Mouse (Mus musculus): Measurements from ENCODE around the gene Dock4. TPM values are rescaled to one million over a fixed set of nuclear protein-coding genes. Genes with fewer than 3 reads are reported as not detected.

The Dock4 gene
- total and polyA plus RNA-seq, 2 experiments from 2014 or later, result 10.5 to 30.9 TPM

GRCm38 (mm10) chr12:40596441-40596840 is 150.7 kb downstream of the Dock4 start:
- Histone ChIP-seq H3K36me3 (ENCODE audit: insufficient read depth) (no peaks in the 10 kb centered on the region), H3K27ac (ENCODE audit: low read depth, low read length) (no peak overlapping the region), H3K9ac (no peak overlapping the region), H3K27me3 (ENCODE audit: insufficient read depth, low read length) (no peaks in the 10 kb centered on the region), H3K4me1 (ENCODE audit: insufficient read depth) (no peaks in the 10 kb centered on the region; the same call in 1 of the 2 replicates), H3K4me2 (ENCODE audit: low read depth) (no peak overlapping the region), H3K4me3 (ENCODE audit: low read depth, low read length) (no peak overlapping the region), H3K9me3 (ENCODE audit: low read length) (no peaks in the 10 kb centered on the region)
- WGBS, result 95% methylated on average over 6 of the region's 6 CpGs
- ATAC-seq, result no peak
- no peak for DNase-seq
- TF ChIP-seq CTCF (IDR thresholded peaks at IDR 0.05; ENCODE audit: low read depth), result no peak

DNA sequence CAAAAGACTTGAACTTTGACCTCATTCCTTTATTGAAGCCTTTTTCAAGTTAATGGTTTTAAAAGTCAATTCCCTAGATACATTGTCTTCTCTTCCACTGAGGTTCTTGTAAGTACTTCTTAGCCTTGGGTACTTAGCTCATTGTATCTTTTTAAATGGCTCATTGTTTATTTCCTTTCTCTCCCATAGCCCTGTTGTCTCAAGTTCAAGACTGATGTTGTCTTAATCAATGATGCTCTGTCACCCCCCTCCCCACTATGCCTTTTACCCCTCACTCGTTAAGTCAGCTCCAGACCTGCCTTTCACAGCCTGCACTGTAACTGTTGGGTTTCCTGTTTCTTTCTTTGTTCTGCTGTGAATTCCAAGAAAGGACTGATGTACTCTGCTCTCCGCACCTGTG is 154.2 kb downstream of the Dock4 start:
- no peak for DNase-seq
- WGBS, result 53% methylated on average over 2 of the region's 2 CpGs

DNA sequence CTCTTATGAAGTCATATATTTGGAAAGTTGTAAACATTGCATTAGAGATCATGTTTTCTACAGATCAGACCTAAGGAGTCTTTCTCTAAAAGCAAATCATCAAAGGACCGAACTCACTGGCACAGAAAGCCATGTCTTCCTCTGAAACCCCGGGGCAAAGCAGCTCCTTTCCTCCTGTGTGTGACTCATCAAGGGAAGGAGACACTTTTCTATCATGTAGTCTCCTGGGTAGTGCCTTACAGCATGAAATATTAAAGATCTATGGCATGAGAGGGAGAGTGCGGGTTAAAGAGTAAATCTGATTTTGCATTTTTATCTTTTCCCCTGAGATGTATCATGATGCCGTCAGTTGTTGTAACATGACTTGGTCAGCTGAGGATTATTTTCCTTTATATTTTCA is 159.8 kb downstream of the Dock4 start:
- ATAC-seq (no peak), DNase-seq (no peak)
- no peak overlapping the region for H3K4me2 ChIP-seq (ENCODE audit: low read depth)
- 87% methylated on average over 4 of the region's 4 CpGs for WGBS
- H3K9me3 ChIP-seq (ENCODE audit: low read length), result no peaks in the 10 kb centered on the region
- H3K27ac ChIP-seq (ENCODE audit: low read depth, low read length), result no peak overlapping the region
- no peak for TF ChIP-seq CTCF (IDR thresholded peaks at IDR 0.05; ENCODE audit: low read depth)
- H3K27me3 ChIP-seq (ENCODE audit: insufficient read depth, low read length), result no peaks in the 10 kb centered on the region
- H3K4me3 ChIP-seq (ENCODE audit: low read depth, low read length), result no peak overlapping the region
- no peak overlapping the region for H3K9ac ChIP-seq
- H3K36me3 ChIP-seq (ENCODE audit: insufficient read depth), result no peaks in the 10 kb centered on the region
- no peaks in the 10 kb centered on the region for H3K4me1 ChIP-seq (ENCODE audit: insufficient read depth)

More for the DNA sequence above, 154.2 kb downstream of the Dock4 start:
- Histone ChIP-seq H3K9me3 (ENCODE audit: low read length) (no peaks in the 10 kb centered on the region), H3K9ac (no peak overlapping the region), H3K36me3 (ENCODE audit: insufficient read depth) (no peaks in the 10 kb centered on the region), H3K4me3 (ENCODE audit: low read depth, low read length) (no peak overlapping the region), H3K4me2 (ENCODE audit: low read depth) (no peak overlapping the region), H3K27ac (ENCODE audit: low read depth, low read length) (no peak overlapping the region), H3K27me3 (ENCODE audit: insufficient read depth, low read length) (no peaks in the 10 kb centered on the region), H3K4me1 (ENCODE audit: insufficient read depth) (no peaks in the 10 kb centered on the region; the same call in 1 of the 2 replicates)
- no peak for ATAC-seq
- no peak for TF ChIP-seq CTCF (IDR thresholded peaks at IDR 0.05; ENCODE audit: low read depth)

DNA sequence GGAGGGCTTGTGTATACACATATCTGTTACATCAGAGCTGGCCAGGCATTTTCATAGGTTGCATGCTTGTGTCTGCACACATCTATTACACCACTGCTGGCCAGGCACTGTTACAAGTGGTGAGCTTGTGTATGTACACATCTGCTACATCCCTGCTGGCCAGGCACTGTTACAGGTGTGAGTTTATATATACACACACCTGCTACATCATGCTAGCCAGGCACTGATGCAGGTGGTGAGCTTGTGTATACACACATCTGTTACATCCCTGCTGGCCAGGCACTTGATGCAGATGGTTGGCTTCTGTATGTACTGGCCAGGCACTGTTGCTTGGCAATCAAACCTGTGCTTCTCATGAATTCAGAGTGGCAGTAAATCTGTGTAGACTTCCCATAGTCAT is 177.2 kb downstream of the Dock4 start:
- H3K36me3 ChIP-seq (ENCODE audit: insufficient read depth), result 0 out of 2 replicates have a peak, but pooled peaks cover 4% of the 10 kb centered on the region
- H3K9ac ChIP-seq, result no peak overlapping the region
- no peak overlapping the region for H3K4me3 ChIP-seq (ENCODE audit: low read depth, low read length)
- no peak overlapping the region for H3K27ac ChIP-seq (ENCODE audit: low read depth, low read length)
- no peak for TF ChIP-seq CTCF (IDR thresholded peaks at IDR 0.05; ENCODE audit: low read depth)
- DNase-seq (no peak), ATAC-seq (no peak)
- no peaks in the 10 kb centered on the region for H3K27me3 ChIP-seq (ENCODE audit: insufficient read depth, low read length)
- no peak overlapping the region for H3K4me2 ChIP-seq (ENCODE audit: low read depth)
- H3K9me3 ChIP-seq (ENCODE audit: low read length), result no peaks in the 10 kb centered on the region
- H3K4me1 ChIP-seq (ENCODE audit: insufficient read depth), result no peaks in the 10 kb centered on the region

GRCm38 (mm10) chr12:40626521-40626920 is 180.8 kb downstream of the Dock4 start:
- 93% methylated on average over 1 of the region's 1 CpGs for WGBS
- TF ChIP-seq CTCF (IDR thresholded peaks at IDR 0.05; ENCODE audit: low read depth), result no peak
- no peak overlapping the region for H3K27ac ChIP-seq (ENCODE audit: low read depth, low read length)
- H3K27me3 ChIP-seq (ENCODE audit: insufficient read depth, low read length), result no peaks in the 10 kb centered on the region
- no peak overlapping the region for H3K4me2 ChIP-seq (ENCODE audit: low read depth)
- 0 out of 2 replicates have a peak, but pooled peaks cover 4% of the 10 kb centered on the region for H3K36me3 ChIP-seq (ENCODE audit: insufficient read depth)
- no peak for DNase-seq
- H3K4me1 ChIP-seq (ENCODE audit: insufficient read depth), result no peaks in the 10 kb centered on the region
- no peak overlapping the region for H3K4me3 ChIP-seq (ENCODE audit: low read depth, low read length)
- H3K9me3 ChIP-seq (ENCODE audit: low read length), result no peaks in the 10 kb centered on the region
- ATAC-seq, result no peak
- no peak overlapping the region for H3K9ac ChIP-seq

- Histone ChIP-seq H3K9me3 (ENCODE audit: low read length) (no peaks in the 10 kb centered on the region), H3K36me3 (ENCODE audit: insufficient read depth) (no peaks in the 10 kb centered on the region; the same call in 1 of the 2 replicates), H3K27me3 (ENCODE audit: insufficient read depth, low read length) (no peaks in the 10 kb centered on the region), H3K4me1 (ENCODE audit: insufficient read depth) (no peaks in the 10 kb centered on the region), H3K4me2 (ENCODE audit: low read depth) (no peak overlapping the region), H3K9ac (no peak overlapping the region), H3K27ac (ENCODE audit: low read depth, low read length) (no peak overlapping the region), H3K4me3 (ENCODE audit: low read depth, low read length) (no peak overlapping the region)
- ATAC-seq (no peak), DNase-seq (no peak)
- 93% methylated on average over 2 of the region's 2 CpGs for WGBS
- no peak for TF ChIP-seq CTCF (IDR thresholded peaks at IDR 0.05; ENCODE audit: low read depth)
Measured at GRCm38 (mm10) chr12:40633242-40633641, 187.5 kb downstream of the Dock4 start.

GRCm38 (mm10) chr12:40634169-40634568 is 188.4 kb downstream of the Dock4 start:
- H3K4me2 ChIP-seq (ENCODE audit: low read depth), result no peak overlapping the region
- no peaks in the 10 kb centered on the region for H3K9me3 ChIP-seq (ENCODE audit: low read length)
- ATAC-seq (no peak), DNase-seq (no peak)
- no peaks in the 10 kb centered on the region for H3K4me1 ChIP-seq (ENCODE audit: insufficient read depth)
- H3K36me3 ChIP-seq (ENCODE audit: insufficient read depth), result no peaks in the 10 kb centered on the region; the same call in 1 of the 2 replicates
- H3K27ac ChIP-seq (ENCODE audit: low read depth, low read length), result no peak overlapping the region
- H3K4me3 ChIP-seq (ENCODE audit: low read depth, low read length), result no peak overlapping the region
- no peaks in the 10 kb centered on the region for H3K27me3 ChIP-seq (ENCODE audit: insufficient read depth, low read length)
- TF ChIP-seq CTCF (IDR thresholded peaks at IDR 0.05; ENCODE audit: low read depth), result no peak
- no peak overlapping the region for H3K9ac ChIP-seq
- 82% methylated on average over 7 of the region's 7 CpGs for WGBS

All from forebrain, postnatal 0 days (tissue).